Mouse (Mus musculus) liver, adult (tissue): Measurements from ENCODE around the gene Rpl13.

Source experiments
- GATA4 ChIP-seq: IDR thresholded peaks from 2 replicates; pipeline ENCODE4 v1.6.1; 2014; ENCODE audit warnings: mild to moderate bottlenecking, low read length; ENCODE audit not compliant: insufficient replicate concordance

Rpl13 gene

GRCm38 (mm10) chr8:123101735-123102685, at the start of gene Rpl13:
Gene Rpl13 (plus strand): TSS chr8:123102350.
- TF ChIP-seq GATA4 = peak; percentile 70; the same call in 1 of the 2 replicates

GRCm38 (mm10) chr8:123062721-123063120, 39.4 kb upstream of the Rpl13 start, which contains the start of gene Spg7:
Gene Spg7 (plus strand): TSS chr8:123062942.
- no peak for TF ChIP-seq GATA4

GRCm38 (mm10) chr8:123064072-123064471, 38.1 kb upstream of the Rpl13 start:
- no peak for TF ChIP-seq GATA4

GRCm38 (mm10) chr8:123064809-123065213, 37.3 kb upstream of the Rpl13 start:
- no peak for TF ChIP-seq GATA4

- peak; percentile 57; the same call in 1 of the 2 replicates for TF ChIP-seq GATA4
Observed at GRCm38 (mm10) chr8:123065214-123066100, 36.7 kb upstream of the Rpl13 start.

- TF ChIP-seq GATA4 = no peak
Observed at GRCm38 (mm10) chr8:123066101-123066683, 36.0 kb upstream of the Rpl13 start.

GRCm38 (mm10) chr8:123071176-123071575, 31.0 kb upstream of the Rpl13 start:
- no peak for TF ChIP-seq GATA4

- TF ChIP-seq GATA4 = no peak
Observed at GRCm38 (mm10) chr8:123077213-123077612, 24.9 kb upstream of the Rpl13 start.

GRCm38 (mm10) chr8:123082993-123083392, 19.2 kb upstream of the Rpl13 start:
- no peak for TF ChIP-seq GATA4

- TF ChIP-seq GATA4 = no peak
Observed at GRCm38 (mm10) chr8:123083610-123084009, 18.5 kb upstream of the Rpl13 start.

GRCm38 (mm10) chr8:123087289-123087688, 14.9 kb upstream of the Rpl13 start:
- TF ChIP-seq GATA4 = no peak

- no peak for TF ChIP-seq GATA4
Observed at GRCm38 (mm10) chr8:123097216-123097615, 4.9 kb upstream of the Rpl13 start.

GRCm38 (mm10) chr8:123097786-123098584, 4.2 kb upstream of the Rpl13 start:
- no peak for TF ChIP-seq GATA4

- TF ChIP-seq GATA4 = no peak
Observed at GRCm38 (mm10) chr8:123100288-123100687, 1.9 kb upstream of the Rpl13 start.
